Mouse (Mus musculus): ENCODE data around the gene Cenps. TPM values are rescaled to one million over a fixed set of nuclear protein-coding genes. Genes with fewer than 3 reads are reported as not detected.
"Not testable (repeated sequence)": the region's sequence is repeated elsewhere in the genome, so short reads cannot be mapped to it uniquely, and the experiment has no call there.

The Cenps gene
- total RNA-seq, 2 experiments from 2014 or later = 17.0 to 20.5 TPM

DNA sequence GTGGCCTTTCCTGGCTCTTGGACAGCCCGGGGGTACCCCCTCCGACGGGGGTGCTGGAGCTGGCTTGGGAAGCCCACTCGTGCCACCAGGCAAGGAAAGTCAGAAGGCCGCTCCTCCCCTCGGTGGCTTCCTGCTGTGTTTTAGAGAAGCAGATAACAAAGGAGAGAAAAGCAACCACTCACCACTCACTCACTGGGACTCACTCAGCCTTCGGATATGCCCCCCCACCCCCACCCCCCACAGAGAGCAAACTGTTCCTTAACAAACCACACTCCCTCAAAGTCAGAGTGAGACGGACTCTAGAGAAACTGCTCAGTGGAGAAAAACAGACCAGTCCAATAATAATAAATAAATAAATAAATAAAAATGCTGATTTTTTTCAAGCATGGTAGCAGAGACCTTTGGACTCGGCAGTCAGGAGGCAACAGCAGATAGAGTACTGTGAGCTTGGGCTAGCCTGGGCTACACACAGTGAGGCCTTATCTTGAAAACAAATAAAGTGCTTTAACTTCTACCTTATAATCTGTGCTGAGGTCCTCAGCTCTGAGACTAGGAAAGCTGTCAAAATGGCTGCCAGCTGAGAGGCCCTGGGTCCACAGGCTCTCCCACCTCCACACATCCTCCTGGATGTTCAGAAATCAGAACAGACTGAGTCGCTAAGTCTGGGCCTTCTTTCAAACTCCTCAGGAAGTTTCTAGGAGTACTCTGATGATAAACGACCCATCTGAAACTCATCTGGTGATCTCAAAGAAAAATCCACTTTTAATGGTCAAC is 11.9 kb downstream of the Cenps start:
- DNase-seq (ENCODE audit: extremely low spot score in 1 of 2, low spot score in 1 of 2) = no peak

GRCm38 (mm10) chr4:149123432-149123831 is 14.0 kb downstream of the Cenps start:
- DNase-seq (ENCODE audit: extremely low spot score in 1 of 2, low spot score in 1 of 2) = no peak

DNA sequence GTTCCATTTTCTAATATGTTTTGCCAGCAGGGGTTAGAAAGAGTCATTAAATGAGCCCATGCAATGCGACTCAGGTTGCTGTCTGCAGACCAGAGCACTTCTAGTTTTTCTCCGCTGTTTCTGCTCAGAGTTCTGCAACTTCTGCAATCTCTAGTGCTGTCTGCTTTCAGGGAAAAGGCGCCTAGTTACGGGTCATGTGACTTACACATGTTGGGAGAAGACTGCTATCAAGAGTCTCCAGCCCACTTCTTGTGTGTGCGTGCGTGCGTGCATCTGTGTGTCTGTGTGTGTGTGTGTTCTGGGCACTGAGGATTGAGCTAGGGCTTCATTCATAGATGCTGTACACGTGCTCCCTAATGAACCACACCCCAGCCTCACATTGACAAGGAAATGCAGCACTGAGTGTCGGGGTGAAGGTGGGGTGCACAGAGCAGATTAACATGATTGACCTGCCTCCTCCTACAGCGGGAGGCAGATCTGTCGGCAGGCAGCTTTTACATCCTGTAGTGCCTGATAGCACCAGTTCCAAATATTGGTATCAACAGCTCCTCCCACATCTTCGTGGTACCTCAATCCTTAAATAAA is 17.4 kb downstream of the Cenps start:
- DNase-seq (ENCODE audit: extremely low spot score in 1 of 2, low spot score in 1 of 2) = not testable (repeated sequence)

DNA sequence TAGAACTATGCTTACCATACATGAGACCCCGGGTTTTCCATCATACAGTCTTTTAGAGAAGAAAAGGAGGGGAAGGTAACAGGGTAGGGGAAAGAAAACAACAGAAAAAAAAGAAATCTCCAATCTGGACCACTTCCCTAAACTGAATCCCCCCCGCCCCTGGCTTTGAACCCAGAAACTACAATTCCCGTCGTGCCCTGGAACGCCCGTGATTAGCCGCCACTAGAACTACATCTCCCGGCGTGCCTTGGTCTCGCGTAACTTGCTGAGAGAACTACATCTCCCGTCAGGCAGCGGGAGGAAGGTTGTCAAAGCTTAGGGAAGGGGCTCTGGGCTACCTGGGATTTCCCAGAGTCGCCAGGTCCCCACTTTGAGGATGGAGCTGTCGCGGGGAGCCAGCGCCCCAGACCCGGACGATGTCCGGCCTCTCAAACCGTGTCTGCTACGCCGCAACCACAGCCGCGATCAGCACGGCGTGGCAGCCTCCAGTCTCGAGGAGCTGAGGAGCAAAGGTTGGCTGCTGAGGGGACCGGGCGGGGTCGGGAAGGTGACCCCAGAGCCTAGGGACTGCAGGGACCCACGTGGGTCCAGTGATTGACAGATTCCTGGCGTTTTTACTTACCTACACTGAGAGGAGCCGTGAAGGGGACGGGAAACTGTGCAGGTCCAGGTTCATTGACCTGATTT is 33.4 kb downstream of the Cenps start, which contains the start of gene Dffa:
TSS of gene Dffa (plus strand) at position 272 of the 687 bp plus-strand sequence.
- peak; percentile 77 to 86 for DNase-seq (ENCODE audit: extremely low spot score in 1 of 2, low spot score in 1 of 2)

GRCm38 (mm10) chr4:149101456-149101855 is 36.0 kb downstream of the Cenps start:
- no peak for DNase-seq (ENCODE audit: extremely low spot score in 1 of 2, low spot score in 1 of 2)

DNA sequence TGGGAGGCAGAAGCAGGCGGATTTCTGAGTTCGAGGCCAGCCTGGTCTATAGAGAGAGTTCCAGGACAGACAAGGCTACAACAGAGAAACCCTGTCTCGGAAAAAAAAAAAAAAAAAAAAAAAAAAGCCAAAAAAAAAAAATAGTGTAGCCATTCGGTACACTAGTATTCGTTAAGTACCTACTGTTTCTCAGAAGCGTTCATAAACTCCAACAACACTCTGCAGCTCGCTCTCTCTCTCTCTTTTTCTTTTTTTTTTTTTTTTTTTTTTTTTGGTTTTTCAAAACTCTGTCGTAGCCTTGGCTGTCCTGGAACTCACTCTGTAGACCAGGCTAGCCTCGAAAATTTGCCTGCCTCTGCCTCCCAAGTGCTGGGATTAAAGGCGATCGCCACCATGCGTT is 37.0 kb downstream of the Cenps start:
- DNase-seq (ENCODE audit: extremely low spot score in 1 of 2, low spot score in 1 of 2) = not testable (repeated sequence)

DNA sequence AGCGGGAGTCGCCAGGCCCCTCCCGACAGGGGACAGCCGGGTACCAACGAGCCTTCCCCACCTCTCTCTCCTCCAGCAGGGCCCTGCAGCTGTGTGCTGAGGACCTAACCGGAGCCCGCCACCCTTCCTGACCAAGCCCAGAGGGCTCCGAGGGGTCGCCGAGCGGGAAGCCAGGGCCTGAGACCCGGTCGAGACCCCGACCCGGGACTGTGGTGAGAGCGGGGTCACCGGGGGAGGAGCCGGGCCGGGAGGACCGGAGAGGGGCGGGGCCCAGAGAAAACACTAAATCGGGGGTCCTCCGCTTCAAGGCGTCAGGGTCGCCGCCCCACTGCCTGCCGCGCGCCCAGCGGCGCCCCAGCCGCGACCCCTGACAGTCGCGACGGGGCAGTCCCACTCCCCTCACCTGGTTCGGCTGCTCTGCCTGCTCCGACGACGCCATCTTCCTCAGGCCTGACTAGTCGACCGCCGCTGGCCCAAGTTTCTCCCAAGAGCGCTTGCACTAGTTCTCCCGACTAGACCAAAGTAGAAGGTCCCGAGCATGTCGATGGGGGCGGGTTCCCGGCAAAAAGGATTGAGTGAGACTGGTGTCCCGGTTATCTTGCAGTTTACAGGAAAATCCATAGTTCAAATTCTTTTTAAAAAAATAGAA is 37.9 kb downstream of the Cenps start, which contains the start of gene Pex14:
TSS of gene Pex14 (minus strand) at position 508 of the 649 bp plus-strand sequence.
- peak; percentile 80 to 89 for DNase-seq (ENCODE audit: extremely low spot score in 1 of 2, low spot score in 1 of 2)

- DNase-seq (ENCODE audit: extremely low spot score in 1 of 2, low spot score in 1 of 2) = no peak
Observed at GRCm38 (mm10) chr4:149098571-149098970, 38.9 kb downstream of the Cenps start.

GRCm38 (mm10) chr4:149097956-149098355 is 39.5 kb downstream of the Cenps start:
- no peak for DNase-seq (ENCODE audit: extremely low spot score in 1 of 2, low spot score in 1 of 2)

- no peak for DNase-seq (ENCODE audit: extremely low spot score in 1 of 2, low spot score in 1 of 2)
Observed at GRCm38 (mm10) chr4:149091364-149091763, 46.1 kb downstream of the Cenps start.

GRCm38 (mm10) chr4:149085381-149085780 is 52.0 kb downstream of the Cenps start:
- DNase-seq (ENCODE audit: extremely low spot score in 1 of 2, low spot score in 1 of 2) = no peak

DNA sequence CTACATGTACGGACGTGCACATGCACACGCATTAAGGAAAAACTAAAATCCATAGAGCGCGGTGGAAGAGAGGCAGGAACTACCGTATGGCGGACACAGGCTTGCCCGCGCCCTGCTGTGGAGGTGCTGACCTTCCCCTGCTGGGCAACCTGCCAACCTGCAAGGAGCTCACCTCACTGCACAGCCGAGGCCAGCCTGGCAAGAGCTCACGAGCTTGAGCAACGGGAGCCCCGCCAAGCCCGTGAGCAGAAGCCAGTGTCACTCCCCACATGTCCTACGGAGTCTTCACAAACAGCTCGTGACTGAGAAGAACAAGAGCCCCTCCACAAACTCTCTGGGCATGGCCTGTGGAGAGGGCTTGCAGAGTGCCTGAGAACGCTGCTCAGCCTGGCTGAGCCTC is 55.9 kb downstream of the Cenps start:
- no peak for DNase-seq (ENCODE audit: extremely low spot score in 1 of 2, low spot score in 1 of 2)

- DNase-seq (ENCODE audit: extremely low spot score in 1 of 2, low spot score in 1 of 2) = no peak
Observed at GRCm38 (mm10) chr4:149080111-149080510, 57.3 kb downstream of the Cenps start.

GRCm38 (mm10) chr4:149079629-149080028 is 57.8 kb downstream of the Cenps start:
- DNase-seq (ENCODE audit: extremely low spot score in 1 of 2, low spot score in 1 of 2) = no peak

DNA sequence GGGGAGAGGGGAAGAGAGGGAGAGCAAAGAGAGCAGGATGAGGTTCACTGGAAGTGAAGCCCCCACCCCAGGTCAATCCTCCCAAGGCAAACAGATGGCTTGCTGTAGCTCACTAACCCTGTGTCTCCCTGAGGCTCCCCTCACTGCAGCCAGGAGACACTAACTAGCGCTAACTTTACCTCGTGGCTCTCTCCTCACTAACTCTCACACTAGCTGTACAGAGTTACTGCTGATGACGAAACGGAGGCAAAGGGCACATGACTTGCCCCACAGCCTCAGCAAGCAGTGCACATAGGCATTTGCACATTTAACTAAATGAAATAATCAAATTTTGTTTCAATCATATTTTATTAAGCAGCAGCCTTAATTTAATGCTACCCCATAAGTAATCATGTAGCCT is 59.2 kb downstream of the Cenps start:
- no peak for DNase-seq (ENCODE audit: extremely low spot score in 1 of 2, low spot score in 1 of 2)

Other genes starting within 250 kb of the Cenps start
- gene Pex14, start 37.8 kb downstream of the Cenps start, total RNA-seq (2021) = 10 to 100 TPM; 44.8 to 45.0 TPM
- 10 to 100 TPM; 41.2 to 48.9 TPM for gene Dffa, start 33.5 kb downstream of the Cenps start, total RNA-seq (2021)
- gene Cort, start 10.9 kb downstream of the Cenps start, total RNA-seq (2021) = 10 to 100 TPM in 1 of 2 experiments, 1 to 10 TPM in 1; 8.1 to 10.7 TPM
- gene Pgd, start 29.1 kb upstream of the Cenps start, total RNA-seq (2021) = 10 to 100 TPM; 34.7 to 37.4 TPM
- gene Kif1b, start 170.1 kb upstream of the Cenps start, total RNA-seq (2021) = 100 to 1,000 TPM; 372 to 435 TPM